Mouse (Mus musculus): ENCODE results near the gene 2900026A02Rik. TPM values are rescaled to one million over a fixed set of nuclear protein-coding genes. Genes with fewer than 3 reads are reported as not detected.

Gene 2900026A02Rik
- polyA plus RNA-seq, 1 experiment from 2014 or later: 5.3 TPM

DNA sequence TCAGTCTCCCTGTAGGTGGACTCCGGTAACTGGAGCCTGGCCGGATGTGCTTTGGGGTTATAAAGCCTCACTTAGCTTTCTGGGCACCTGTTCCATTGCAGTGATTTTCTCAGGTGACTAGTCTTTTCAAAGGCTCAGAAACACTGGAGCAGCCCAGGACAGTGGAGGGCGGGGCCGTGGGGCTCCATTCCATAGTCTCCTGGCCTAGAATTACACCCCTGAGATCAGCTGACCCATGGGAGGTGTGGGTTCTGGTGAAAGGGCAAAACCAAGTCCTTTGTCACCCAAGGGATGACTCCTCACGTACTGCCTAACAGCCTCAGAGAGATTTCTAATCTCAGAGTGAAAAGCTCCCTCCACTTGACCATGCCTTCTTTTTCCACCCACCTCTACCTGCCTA is 9.2 kb upstream of the 2900026A02Rik start:
- Histone ChIP-seq H3K27ac (replicated peaks) (no peak overlapping the region), H3K36me3 (ENCODE audit: control insufficient read depth, insufficient read depth, low read length) (no peaks in the 10 kb centered on the region), H3K27me3 (ENCODE audit: control insufficient read depth, insufficient read depth, low read length) (no peaks in the 10 kb centered on the region), H3K9ac (ENCODE audit: low read length) (no peak overlapping the region), H3K4me1 (replicated peaks; ENCODE audit: control insufficient read depth, insufficient read depth) (no peaks in the 10 kb centered on the region), H3K4me3 (ENCODE audit: low read depth, low read length) (no peak overlapping the region), H3K9me3 (ENCODE audit: control insufficient read depth, low read length) (no peaks in the 10 kb centered on the region), H3K4me2 (replicated peaks; ENCODE audit: low read depth) (no peak overlapping the region)
- ATAC-seq (ENCODE audit: low FRiP score, low TSS enrichment) (peak; percentile 68), DNase-seq (ENCODE audit: low spot score) (peak; percentile 56)
- TF ChIP-seq EP300 (optimal IDR thresholded peaks at IDR 0.05) (no peak), CTCF (IDR thresholded peaks at IDR 0.05; ENCODE audit: low read depth) (no peak)
- WGBS: 56% methylated on average over 5 of the region's 5 CpGs

DNA sequence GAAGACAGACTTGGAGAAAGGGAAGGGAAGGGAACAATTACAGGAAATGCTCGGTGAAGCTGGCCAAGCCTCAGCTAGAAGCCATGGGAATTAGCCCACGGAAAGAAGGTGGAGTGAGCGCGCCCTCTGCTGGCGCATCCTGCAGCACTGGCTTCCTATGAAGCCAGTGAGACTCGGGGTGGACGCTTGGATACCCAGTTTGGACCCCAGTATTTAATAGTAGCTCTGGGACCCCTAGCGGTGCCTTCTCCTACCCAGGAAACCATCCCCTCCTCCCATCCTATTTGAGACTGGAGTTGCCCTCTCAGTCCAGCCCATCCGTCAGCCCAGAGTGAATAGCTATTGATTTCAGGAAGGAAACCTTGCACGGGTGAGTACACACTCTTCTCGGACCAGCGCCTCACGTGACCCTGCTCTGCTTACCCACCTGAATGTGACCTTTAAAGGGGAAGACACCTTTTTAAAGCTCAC is 5.6 kb upstream of the 2900026A02Rik start, which contains the start of gene Tmem211:
Tmem211 (plus strand) TSS at position 278 of the 471 bp plus-strand sequence.
- Histone ChIP-seq H3K9ac (ENCODE audit: low read length) (peak within 1 kb of the TSS; percentile 36; the same call in 1 of the 2 replicates), H3K9me3 (ENCODE audit: control insufficient read depth, low read length) (no peaks in the 10 kb centered on the region), H3K4me2 (replicated peaks; ENCODE audit: low read depth) (peak within 1 kb of the TSS; percentile 48), H3K27ac (replicated peaks) (0 out of 2 replicates have a peak within 1 kb of the TSS, but pooled peaks have one; percentile 25), H3K27me3 (ENCODE audit: control insufficient read depth, insufficient read depth, low read length) (no peaks in the 10 kb centered on the region), H3K4me1 (replicated peaks; ENCODE audit: control insufficient read depth, insufficient read depth) (no peaks in the 10 kb centered on the region), H3K36me3 (ENCODE audit: control insufficient read depth, insufficient read depth, low read length) (no peaks in the 10 kb centered on the region), H3K4me3 (ENCODE audit: low read depth, low read length) (peak within 1 kb of the TSS; percentile 5)
- 0% methylated on average over 13 of the region's 13 CpGs for WGBS
- ATAC-seq (ENCODE audit: low FRiP score, low TSS enrichment) (peak; percentile 71), DNase-seq (ENCODE audit: low spot score) (peak; percentile 89)
- TF ChIP-seq EP300 (optimal IDR thresholded peaks at IDR 0.05): no peak
- TF ChIP-seq CTCF (IDR thresholded peaks at IDR 0.05; ENCODE audit: low read depth): peak; percentile 96

DNA sequence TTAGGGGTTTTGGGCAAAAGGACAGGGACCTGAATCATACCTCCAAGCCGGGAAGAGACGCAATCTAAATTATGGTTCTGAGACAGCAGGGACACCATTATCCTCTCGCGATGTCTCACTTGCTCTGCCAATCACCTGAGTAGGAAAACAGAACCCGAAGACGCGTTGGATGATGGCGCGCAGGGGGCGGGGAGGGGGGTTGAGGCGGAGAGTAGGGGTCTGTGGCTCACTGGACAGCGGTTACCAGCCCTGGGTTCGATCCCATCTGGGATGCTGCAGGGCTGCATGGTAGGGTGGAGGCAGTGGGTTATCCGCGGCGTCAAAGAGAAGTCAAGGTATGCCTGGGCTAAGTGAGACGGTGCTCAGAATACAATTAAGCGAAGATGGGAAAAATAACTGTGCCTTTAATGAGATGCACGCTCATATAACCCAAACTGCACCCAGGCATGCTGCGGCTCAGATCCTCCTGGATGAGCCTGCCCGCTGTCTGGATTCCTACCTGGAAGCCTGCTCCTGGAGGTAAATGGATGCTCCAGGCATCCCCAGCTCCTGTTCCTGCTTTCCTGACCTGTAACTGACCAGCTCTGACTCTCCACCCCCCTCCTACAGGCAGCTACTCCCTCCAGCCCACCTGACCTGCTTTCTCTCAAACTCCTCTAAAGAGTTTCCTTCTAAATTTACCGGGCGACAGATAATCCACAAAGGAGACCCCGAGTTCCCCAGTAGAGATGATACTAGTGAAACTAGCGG is 4.8 kb upstream of the 2900026A02Rik start:
- no peak for ATAC-seq (ENCODE audit: low FRiP score, low TSS enrichment)
- H3K4me2 ChIP-seq (replicated peaks; ENCODE audit: low read depth): peak overlapping the region; percentile 48
- no peak for DNase-seq (ENCODE audit: low spot score)
- peak overlapping the region; percentile 36; the same call in 1 of the 2 replicates for H3K9ac ChIP-seq (ENCODE audit: low read length)
- no peaks in the 10 kb centered on the region for H3K36me3 ChIP-seq (ENCODE audit: control insufficient read depth, insufficient read depth, low read length)
- no peaks in the 10 kb centered on the region for H3K4me1 ChIP-seq (replicated peaks; ENCODE audit: control insufficient read depth, insufficient read depth)
- WGBS: 33% methylated on average over 25 of the region's 25 CpGs
- no peak overlapping the region for H3K27ac ChIP-seq (replicated peaks)
- H3K27me3 ChIP-seq (ENCODE audit: control insufficient read depth, insufficient read depth, low read length): no peaks in the 10 kb centered on the region
- no peaks in the 10 kb centered on the region for H3K9me3 ChIP-seq (ENCODE audit: control insufficient read depth, low read length)
- no peak for TF ChIP-seq EP300 (optimal IDR thresholded peaks at IDR 0.05)
- TF ChIP-seq CTCF (IDR thresholded peaks at IDR 0.05; ENCODE audit: low read depth): no peak
- H3K4me3 ChIP-seq (ENCODE audit: low read depth, low read length): peak overlapping the region; percentile 5; the same call in 1 of the 2 replicates

DNA sequence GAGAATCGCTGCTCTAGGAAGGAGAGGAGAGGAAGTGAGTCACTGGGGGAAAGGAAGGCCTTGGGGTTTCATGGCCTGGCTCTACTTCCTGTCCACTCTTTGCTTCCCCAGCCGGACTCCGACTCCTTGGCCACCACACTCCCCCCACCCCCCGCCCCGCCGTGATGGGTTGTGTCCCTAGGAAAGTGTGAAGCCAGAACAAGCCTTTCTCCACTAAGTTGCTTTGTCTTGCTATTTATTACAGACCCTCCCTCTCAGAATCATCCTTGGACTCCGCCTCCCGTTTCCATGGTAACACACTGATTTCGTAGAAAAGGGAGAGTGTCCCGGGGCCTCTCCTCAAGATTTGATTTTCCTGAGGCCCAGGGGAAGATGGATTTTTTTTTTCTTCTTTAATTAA is 4.2 kb upstream of the 2900026A02Rik start:
- H3K4me3 ChIP-seq (ENCODE audit: low read depth, low read length): no peak overlapping the region
- H3K4me1 ChIP-seq (replicated peaks; ENCODE audit: control insufficient read depth, insufficient read depth): no peaks in the 10 kb centered on the region
- no peak overlapping the region for H3K9ac ChIP-seq (ENCODE audit: low read length)
- DNase-seq (ENCODE audit: low spot score): no peak
- no peak overlapping the region for H3K27ac ChIP-seq (replicated peaks)
- no peak for ATAC-seq (ENCODE audit: low FRiP score, low TSS enrichment)
- WGBS: 48% methylated on average over 10 of the region's 10 CpGs
- H3K27me3 ChIP-seq (ENCODE audit: control insufficient read depth, insufficient read depth, low read length): no peaks in the 10 kb centered on the region
- TF ChIP-seq EP300 (optimal IDR thresholded peaks at IDR 0.05) (no peak), CTCF (IDR thresholded peaks at IDR 0.05; ENCODE audit: low read depth) (no peak)
- no peaks in the 10 kb centered on the region for H3K9me3 ChIP-seq (ENCODE audit: control insufficient read depth, low read length)
- H3K36me3 ChIP-seq (ENCODE audit: control insufficient read depth, insufficient read depth, low read length): no peaks in the 10 kb centered on the region
- no peak overlapping the region for H3K4me2 ChIP-seq (replicated peaks; ENCODE audit: low read depth)

DNA sequence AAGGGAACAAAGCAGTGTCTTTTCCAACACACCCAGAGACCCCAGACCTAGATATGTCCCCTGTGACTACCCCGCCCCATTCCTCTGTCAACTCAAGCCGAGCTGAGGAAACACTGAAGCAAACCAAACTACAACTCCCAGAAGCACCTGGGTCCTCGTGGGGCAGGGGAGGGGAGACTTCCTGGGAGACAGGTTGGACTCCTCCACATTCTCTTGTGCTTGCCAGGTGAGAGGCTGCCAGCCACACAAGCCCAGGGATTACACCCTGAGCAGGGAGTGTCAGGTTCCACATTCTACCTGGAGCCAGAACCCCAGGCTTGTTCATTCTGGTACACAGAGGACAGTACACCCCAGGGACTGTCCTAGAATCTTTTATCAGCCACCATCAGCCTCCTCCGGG is 2.9 kb upstream of the 2900026A02Rik start:
- no peak for DNase-seq (ENCODE audit: low spot score)
- H3K4me3 ChIP-seq (ENCODE audit: low read depth, low read length): no peak overlapping the region
- 42% methylated on average over 4 of the region's 4 CpGs for WGBS
- no peaks in the 10 kb centered on the region for H3K4me1 ChIP-seq (replicated peaks; ENCODE audit: control insufficient read depth, insufficient read depth)
- H3K9ac ChIP-seq (ENCODE audit: low read length): no peak overlapping the region
- H3K27me3 ChIP-seq (ENCODE audit: control insufficient read depth, insufficient read depth, low read length): no peaks in the 10 kb centered on the region
- H3K36me3 ChIP-seq (ENCODE audit: control insufficient read depth, insufficient read depth, low read length): no peaks in the 10 kb centered on the region
- no peaks in the 10 kb centered on the region for H3K9me3 ChIP-seq (ENCODE audit: control insufficient read depth, low read length)
- no peak overlapping the region for H3K4me2 ChIP-seq (replicated peaks; ENCODE audit: low read depth)
- ATAC-seq (ENCODE audit: low FRiP score, low TSS enrichment): no peak
- TF ChIP-seq CTCF (IDR thresholded peaks at IDR 0.05; ENCODE audit: low read depth) (no peak), EP300 (optimal IDR thresholded peaks at IDR 0.05) (no peak)
- 0 out of 2 replicates have a peak overlapping the region, but pooled peaks have one; percentile 18 for H3K27ac ChIP-seq (replicated peaks)
